9 mouse cellular contexts compared by ENCODE assay signal in the genomic region with DNA sequence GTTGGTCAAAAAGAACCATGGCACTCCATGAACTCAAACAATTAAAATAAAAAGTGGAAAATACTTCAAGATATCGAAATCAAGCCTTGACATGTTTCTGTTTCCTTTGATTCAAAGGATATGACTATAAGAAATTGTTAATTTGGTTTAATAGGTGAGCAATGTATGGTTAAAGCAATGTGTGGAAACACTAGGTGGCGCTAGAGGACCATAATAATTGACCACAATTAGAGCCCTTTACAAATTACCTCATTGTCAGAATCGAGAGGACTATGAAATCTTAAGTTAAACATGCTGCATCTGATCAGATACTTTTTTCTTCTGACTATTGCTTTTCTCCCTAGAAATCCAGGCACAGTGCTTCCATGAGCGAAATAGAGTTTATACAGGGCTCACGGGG. TPM values are rescaled to one million over a fixed set of nuclear protein-coding genes. Genes with fewer than 3 reads are reported as not detected.
DNase-seq lines count a peak whose midpoint lies in the region; ATAC-seq lines count a peak whose summit lies in the region.
"Had no signal": no experiment of that assay in that cellular context is flagged by ENCODE, and none has a peak within 500 bp of the region (broad histone marks: within the 10 kb centered on the region; RNA-seq: fewer than 3 reads in every experiment).

No protein-coding gene starts in this region.

- H3K27ac ChIP-seq in hindbrain, embryonic 13.5 days = no peak overlapping the region
- H3K27ac ChIP-seq in limb, embryonic 11.5 days (replicated peaks; ENCODE audit: low read depth, low read length) = no peak overlapping the region
- no peak overlapping the region for H3K27ac ChIP-seq in neural tube, embryonic 12.5 days

- WGBS in hindbrain, embryonic 13.5 days = 15% methylated on average over 5 of the region's 5 CpGs
- 17% methylated on average over 5 of the region's 5 CpGs for WGBS in limb, embryonic 11.5 days
- WGBS in neural tube, embryonic 12.5 days = 16% methylated on average over 5 of the region's 5 CpGs

- no peaks in the 10 kb centered on the region for H3K36me3 ChIP-seq in hindbrain, embryonic 13.5 days
- no peaks in the 10 kb centered on the region for H3K36me3 ChIP-seq in limb, embryonic 11.5 days (ENCODE audit: control insufficient read depth, insufficient read depth, low read length)
- H3K36me3 ChIP-seq in neural tube, embryonic 12.5 days = no peaks in the 10 kb centered on the region

- H3K4me3 ChIP-seq in hindbrain, embryonic 13.5 days = no peak overlapping the region
- no peak overlapping the region for H3K4me3 ChIP-seq in limb, embryonic 11.5 days (ENCODE audit: low read depth, low read length)
- H3K4me3 ChIP-seq in neural tube, embryonic 12.5 days = no peak overlapping the region
- H3K4me3 ChIP-seq: megakaryocyte, embryonic 14.5 days had no signal

- H3K9ac ChIP-seq in hindbrain, embryonic 13.5 days = no peak overlapping the region
- H3K9ac ChIP-seq in limb, embryonic 11.5 days (ENCODE audit: low read length) = no peak overlapping the region
- H3K9ac ChIP-seq in neural tube, embryonic 12.5 days = no peak overlapping the region

- H3K9me3 ChIP-seq in hindbrain, embryonic 13.5 days = no peaks in the 10 kb centered on the region
- no peaks in the 10 kb centered on the region for H3K9me3 ChIP-seq in limb, embryonic 11.5 days (ENCODE audit: control insufficient read depth, low read length)
- no peaks in the 10 kb centered on the region for H3K9me3 ChIP-seq in neural tube, embryonic 12.5 days
- H3K9me3 ChIP-seq: megakaryocyte, embryonic 14.5 days had no signal

- peak; percentile 32 to 55 for DNase-seq in kidney, adult 8-10 months
- DNase-seq in kidney, adult 11 months = no peak
- peak; percentile 63 for DNase-seq in MN1 (ENCODE audit: low spot score)
- DNase-seq in embryo, embryonic 10 days (ENCODE audit: low spot score) = peak; percentile 84
- peak; percentile 66 for DNase-seq in limb, embryonic 11.5 days (ENCODE audit: low spot score)

- no peaks in the 10 kb centered on the region for H3K4me1 ChIP-seq in hindbrain, embryonic 13.5 days (replicated peaks)
- H3K4me1 ChIP-seq in limb, embryonic 11.5 days (ENCODE audit: control insufficient read depth, insufficient read depth, low read length) = no peaks in the 10 kb centered on the region
- no peaks in the 10 kb centered on the region for H3K4me1 ChIP-seq in neural tube, embryonic 12.5 days
- H3K4me1 ChIP-seq: megakaryocyte, embryonic 14.5 days had no signal

- ATAC-seq in hindbrain, embryonic 13.5 days (ENCODE audit: low FRiP score) = peak; percentile 90
- ATAC-seq in limb, embryonic 11.5 days (ENCODE audit: insufficient number of reproducible peaks, low FRiP score, low TSS enrichment, low read depth) = no peak
- peak; percentile 78; the same call in 1 of the 2 replicates for ATAC-seq in neural tube, embryonic 12.5 days (ENCODE audit: low FRiP score, low read depth)
- no peak for ATAC-seq in erythroblast, adult 5-6 weeks (replicated peaks; ENCODE audit: low FRiP score, poor library complexity, severe bottlenecking)

- peak overlapping the region; percentile 39 for H3K4me2 ChIP-seq in hindbrain, embryonic 13.5 days
- H3K4me2 ChIP-seq in limb, embryonic 11.5 days (ENCODE audit: low read depth, severe bottlenecking) = no peak overlapping the region
- 0 out of 2 replicates have a peak overlapping the region, but pooled peaks have one; percentile 10 for H3K4me2 ChIP-seq in neural tube, embryonic 12.5 days (replicated peaks)

- no peaks in the 10 kb centered on the region for H3K27me3 ChIP-seq in hindbrain, embryonic 13.5 days
- H3K27me3 ChIP-seq in limb, embryonic 11.5 days (ENCODE audit: control insufficient read depth, insufficient read depth, low read length) = no peaks in the 10 kb centered on the region
- H3K27me3 ChIP-seq in neural tube, embryonic 12.5 days (replicated peaks) = no peaks in the 10 kb centered on the region

RNA-seq across cellular contexts. Expression of gene Nxph1, which starts 12.5 kb away (rescaled TPM):
- 73.9 and 83.4 TPM in 2 replicates for polyA plus RNA-seq in hindbrain, embryonic 13.5 days (2015; fragmentation: Nextera tagmentation; extraction: Ambion mirVana)
- 0.12 and 0.13 TPM in 2 replicates for polyA plus RNA-seq in limb, embryonic 11.5 days (2014; fragmentation: Nextera tagmentation; extraction: Ambion mirVana)
- polyA plus RNA-seq in neural tube, embryonic 12.5 days (2016; fragmentation: Nextera tagmentation; extraction: Ambion mirVana) = 29.0 and 31.7 TPM in 2 replicates
- not detected in 2 replicates for total RNA-seq in erythroblast, adult 5-6 weeks (2015; ENCODE audit: low replicate concordance)
- not detected in 2 replicates for total RNA-seq in erythroblast, adult 5-6 weeks (2017; ENCODE audit: low replicate concordance)

Comparison
In these comparisons a context has a peak if more than half of its experiments do, and no peak if none do; other contexts are left out.
1. ATAC-seq: peak in hindbrain, embryonic 13.5 days (single experiment) and neural tube, embryonic 12.5 days (single experiment); none in limb, embryonic 11.5 days (single experiment) and erythroblast, adult 5-6 weeks (single experiment).
2. RNA of gene Nxph1, which starts 12.5 kb away (polyA plus RNA-seq): 73.9 to 83.4 TPM in hindbrain, embryonic 13.5 days and 29.0 to 31.7 TPM in neural tube, embryonic 12.5 days; 0.12 to 0.13 TPM in limb, embryonic 11.5 days; every median in the first group is over 10 times any median in the second.